Mouse (Mus musculus) liver, embryonic 12.5 days (tissue): ENCODE measurements around the gene Vezt. TPM values are rescaled to one million over a fixed set of nuclear protein-coding genes. Genes with fewer than 3 reads are reported as not detected.
A peak's percentile ranks its signal among the peaks of the same experiment; 100 is the strongest.

ENCODE experiments used
- ATAC-seq: fragments of 200-750 bp; cut with Nextera tagmentation; 2 replicates; pipeline ENCODE4 v1.8.0; 2017; ENCODE audit warnings: moderate number of reproducible peaks, mild to moderate bottlenecking, moderate library complexity
- H3K27ac ChIP-seq: fragments of 300-500 bp; sonication (generic); 2 replicates; pipeline ENCODE4 v1.5.1; 2016; ENCODE audit warnings: mild to moderate bottlenecking
- H3K27me3 ChIP-seq: fragments of 300-500 bp; sonication (generic); replicated peaks from 2 replicates; pipeline ENCODE4 v1.6.1; 2016; ENCODE audit warnings: mild to moderate bottlenecking, moderate library complexity
- H3K36me3 ChIP-seq: fragments of 300-500 bp; sonication (generic); 2 replicates; pipeline ENCODE4 v1.6.1; 2016; ENCODE audit warnings: mild to moderate bottlenecking, moderate library complexity
- H3K4me1 ChIP-seq: fragments of 300-500 bp; sonication (generic); 2 replicates; pipeline ENCODE4 v1.6.1; 2016
- H3K4me2 ChIP-seq: fragments of 300-500 bp; sonication (generic); 2 replicates; pipeline ENCODE4 v1.6.1; 2016; ENCODE audit warnings: mild to moderate bottlenecking, moderate library complexity
- H3K4me3 ChIP-seq: fragments of 300-500 bp; sonication (generic); 2 replicates; pipeline ENCODE4 v1.5.1; 2016; ENCODE audit warnings: mild to moderate bottlenecking, moderate library complexity
- H3K9ac ChIP-seq: fragments of 300-500 bp; sonication (generic); 2 replicates; pipeline ENCODE4 v1.6.1; 2016; ENCODE audit warnings: mild to moderate bottlenecking, moderate library complexity
- H3K9me3 ChIP-seq: fragments of 300-500 bp; sonication (generic); replicated peaks from 2 replicates; pipeline ENCODE4 v1.6.1; 2016; ENCODE audit warnings: mild to moderate bottlenecking, moderate library complexity
- whole genome bisulfite sequencing: fragments of 180-500 bp; shearing (Covaris S2); methylation state at CpG from one replicate; pipeline ENCODE4 v1.1.7; 2016; ENCODE audit not compliant: insufficient replicate concordance; 5-methylcytosine and 5-hydroxymethylcytosine counted together
- polyA plus RNA-seq: library from polyadenylated mRNA; unstranded; fragments of >200 nt; fragmentation: Nextera tagmentation; extraction: Ambion mirVana; gene quantifications from 2 replicates; pipeline ENCODE4 v1.2.1, GENCODE M21; 2016

Gene Vezt
- polyA plus RNA-seq: 13.3 and 16.5 TPM in 2 replicates

DNA sequence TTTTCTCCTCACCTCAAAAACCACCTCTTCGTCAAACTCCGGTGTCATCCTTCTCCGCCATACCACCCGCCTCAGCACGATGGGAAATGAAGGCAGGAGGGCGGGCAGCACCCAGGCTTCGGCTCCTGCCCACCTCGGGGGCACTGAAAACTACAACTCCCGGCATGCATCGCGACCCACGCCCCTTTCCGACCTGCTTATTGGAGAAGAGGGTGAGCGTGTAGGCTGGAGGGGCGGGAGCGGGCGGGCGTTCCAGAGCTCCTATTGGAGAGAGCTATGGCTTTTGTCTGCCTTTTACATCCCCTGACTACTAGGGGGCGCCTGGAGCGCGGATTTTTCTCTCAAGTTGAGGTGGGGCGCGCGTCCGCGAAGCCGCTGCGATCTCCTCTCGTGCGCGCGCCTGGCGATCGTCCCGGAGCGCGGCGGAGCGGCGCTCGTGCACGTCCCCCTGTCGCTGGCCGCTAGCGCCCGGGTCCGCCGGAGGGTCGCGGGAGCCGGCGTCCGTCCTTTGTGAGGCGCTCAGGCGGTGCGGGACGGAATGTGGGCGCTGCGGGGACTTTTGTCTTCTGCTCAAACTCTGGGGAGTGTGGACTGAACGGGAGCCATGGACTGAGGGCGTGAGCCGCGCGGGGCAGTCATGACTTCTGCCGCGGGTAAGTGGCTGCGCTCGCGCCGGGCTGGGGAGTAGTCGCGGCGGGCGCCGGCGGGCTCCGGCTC, at the start of gene Vezt, which contains the start of gene Fgd6:
Gene Vezt, minus strand, starts transcription at position 160 of the 717 bp plus-strand sequence.
Gene Fgd6, plus strand, starts transcription at position 344 of the 717 bp plus-strand sequence.
- WGBS: under 1% methylated on average over 76 of the region's 77 CpGs
- peak; percentile 96 for ATAC-seq
- Histone ChIP-seq H3K4me2 (peak within 1 kb of the TSS; percentile 83), H3K9ac (peak within 1 kb of the TSS; percentile 96), H3K4me3 (peak within 1 kb of the TSS; percentile 75), H3K4me1 (peaks cover 35% of the 10 kb centered on the region), H3K36me3 (peaks cover 4% of the 10 kb centered on the region), H3K27me3 (no peaks in the 10 kb centered on the region), H3K9me3 (no peaks in the 10 kb centered on the region), H3K27ac (peak within 1 kb of the TSS; percentile 88)

DNA sequence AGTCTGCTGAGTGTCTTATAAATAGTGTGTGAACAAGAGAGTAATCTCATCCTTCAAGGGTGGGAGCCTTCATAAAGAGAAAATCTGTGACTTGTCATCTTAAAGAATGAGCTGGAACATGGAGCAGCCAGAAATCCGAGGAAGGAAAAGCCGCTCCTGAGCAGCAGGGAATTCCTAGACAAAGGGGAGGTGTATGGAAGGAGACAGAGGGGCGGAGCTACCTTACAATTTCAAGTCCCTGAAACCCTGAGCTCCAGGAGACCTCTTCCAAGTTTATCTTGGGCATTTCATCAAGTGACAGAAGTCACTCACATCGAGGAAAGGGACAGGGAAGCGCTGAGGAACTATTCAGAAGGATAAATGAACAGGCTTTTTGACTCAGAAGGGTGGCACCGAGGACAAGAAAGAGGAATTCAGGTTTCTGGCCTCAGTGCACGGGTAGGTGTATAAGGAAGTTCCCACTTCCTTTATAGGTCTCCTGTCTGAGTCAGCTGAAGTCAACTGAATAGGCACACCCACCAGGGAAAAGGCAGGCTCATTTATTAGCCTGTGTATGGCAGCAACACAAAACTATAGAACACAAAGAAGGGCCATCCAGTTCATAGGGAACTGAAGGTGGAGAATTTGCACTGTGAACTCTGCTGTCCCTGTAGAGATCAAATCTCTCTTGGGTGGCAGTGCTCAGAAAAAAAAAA, 46.6 kb upstream of the Vezt start:
- H3K27ac ChIP-seq: no peak overlapping the region
- no peaks in the 10 kb centered on the region for H3K27me3 ChIP-seq
- no peak overlapping the region for H3K4me3 ChIP-seq
- ATAC-seq: no peak
- H3K36me3 ChIP-seq: 0 out of 2 replicates have a peak, but pooled peaks cover 3% of the 10 kb centered on the region
- 34% methylated on average over 7 of the region's 7 CpGs for WGBS
- no peaks in the 10 kb centered on the region for H3K9me3 ChIP-seq
- no peak overlapping the region for H3K4me2 ChIP-seq
- peaks cover 21% of the 10 kb centered on the region for H3K4me1 ChIP-seq
- H3K9ac ChIP-seq: no peak overlapping the region

DNA sequence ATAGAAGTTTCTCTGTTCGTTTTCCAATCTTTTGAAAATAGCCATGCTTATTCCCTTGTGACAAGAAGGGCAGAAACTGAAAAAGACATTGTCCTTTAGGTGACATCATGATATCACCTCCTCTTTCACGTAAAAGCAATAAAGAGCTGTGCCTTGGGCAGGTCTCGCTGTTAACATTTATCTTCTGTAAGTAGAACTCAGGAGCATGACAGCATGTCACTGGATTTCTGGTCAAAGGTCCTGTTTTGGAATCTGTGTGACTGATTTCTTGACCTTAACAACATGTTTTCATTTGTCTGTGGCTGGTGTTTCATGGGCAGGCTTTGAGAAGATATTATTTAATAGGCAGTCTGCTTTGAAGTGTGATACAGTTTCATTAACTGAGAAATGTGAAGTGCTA, 45.1 kb upstream of the Vezt start:
- Histone ChIP-seq H3K4me3 (no peak overlapping the region), H3K27me3 (no peaks in the 10 kb centered on the region), H3K27ac (no peak overlapping the region), H3K9me3 (no peaks in the 10 kb centered on the region), H3K4me1 (peaks cover 14% of the 10 kb centered on the region; the same call in 1 of the 2 replicates), H3K36me3 (peaks cover 3% of the 10 kb centered on the region; the same call in 1 of the 2 replicates), H3K4me2 (no peak overlapping the region), H3K9ac (no peak overlapping the region)
- 67% methylated on average over 3 of the region's 3 CpGs for WGBS
- no peak for ATAC-seq

- no peak overlapping the region for H3K9ac ChIP-seq
- H3K27me3 ChIP-seq: no peaks in the 10 kb centered on the region
- peaks cover 23% of the 10 kb centered on the region for H3K4me1 ChIP-seq
- H3K9me3 ChIP-seq: no peaks in the 10 kb centered on the region
- H3K4me3 ChIP-seq: no peak overlapping the region
- peaks cover 14% of the 10 kb centered on the region for H3K36me3 ChIP-seq
- no peak overlapping the region for H3K27ac ChIP-seq
- H3K4me2 ChIP-seq: no peak overlapping the region
- 83% methylated on average over 14 of the region's 14 CpGs for WGBS
- no peak for ATAC-seq
These were observed 41.6 kb upstream of the Vezt start for GRCm38 (mm10) chr10:94076966-94077825.

- Histone ChIP-seq H3K4me1 (peaks cover 50% of the 10 kb centered on the region), H3K36me3 (peaks cover 12% of the 10 kb centered on the region), H3K9me3 (no peaks in the 10 kb centered on the region), H3K27ac (peak overlapping the region; percentile 86), H3K9ac (peak overlapping the region; percentile 44), H3K4me2 (peak overlapping the region; percentile 54), H3K27me3 (no peaks in the 10 kb centered on the region), H3K4me3 (0 out of 2 replicates have a peak overlapping the region, but pooled peaks have one; percentile 6)
- peak; percentile 91 for ATAC-seq
- 52% methylated on average over 4 of the region's 4 CpGs for WGBS
These were observed 37.4 kb upstream of the Vezt start for GRCm38 (mm10) chr10:94072916-94073465.

GRCm38 (mm10) chr10:94072261-94072915, 36.8 kb upstream of the Vezt start:
- H3K9ac ChIP-seq: peak overlapping the region; percentile 44; the same call in 1 of the 2 replicates
- peak; percentile 77 for ATAC-seq
- peaks cover 12% of the 10 kb centered on the region for H3K36me3 ChIP-seq
- H3K27ac ChIP-seq: peak overlapping the region; percentile 86
- H3K27me3 ChIP-seq: no peaks in the 10 kb centered on the region
- WGBS: 42% methylated on average over 10 of the region's 10 CpGs
- H3K4me1 ChIP-seq: peaks cover 50% of the 10 kb centered on the region
- H3K4me3 ChIP-seq: 0 out of 2 replicates have a peak overlapping the region, but pooled peaks have one; percentile 6
- H3K4me2 ChIP-seq: peak overlapping the region; percentile 54
- H3K9me3 ChIP-seq: no peaks in the 10 kb centered on the region

- peak overlapping the region; percentile 86 for H3K27ac ChIP-seq
- H3K4me3 ChIP-seq: no peak overlapping the region
- H3K4me1 ChIP-seq: peaks cover 50% of the 10 kb centered on the region
- H3K9ac ChIP-seq: no peak overlapping the region
- no peaks in the 10 kb centered on the region for H3K9me3 ChIP-seq
- H3K4me2 ChIP-seq: no peak overlapping the region
- WGBS: 76% methylated on average over 7 of the region's 7 CpGs
- H3K27me3 ChIP-seq: no peaks in the 10 kb centered on the region
- ATAC-seq: no peak
- peaks cover 15% of the 10 kb centered on the region for H3K36me3 ChIP-seq
These were observed 36.0 kb upstream of the Vezt start for GRCm38 (mm10) chr10:94071641-94072040.

- no peaks in the 10 kb centered on the region for H3K27me3 ChIP-seq
- H3K27ac ChIP-seq: peak overlapping the region; percentile 12; the same call in 1 of the 2 replicates
- H3K4me1 ChIP-seq: peaks cover 51% of the 10 kb centered on the region
- WGBS: 75% methylated on average over 5 of the region's 5 CpGs
- H3K9me3 ChIP-seq: no peaks in the 10 kb centered on the region
- no peak overlapping the region for H3K9ac ChIP-seq
- 0 out of 2 replicates have a peak, but pooled peaks cover 3% of the 10 kb centered on the region for H3K36me3 ChIP-seq
- no peak overlapping the region for H3K4me3 ChIP-seq
- H3K4me2 ChIP-seq: no peak overlapping the region
- peak; percentile 14; the same call in 1 of the 2 replicates for ATAC-seq
These were observed 33.1 kb upstream of the Vezt start for GRCm38 (mm10) chr10:94068701-94069100.

DNA sequence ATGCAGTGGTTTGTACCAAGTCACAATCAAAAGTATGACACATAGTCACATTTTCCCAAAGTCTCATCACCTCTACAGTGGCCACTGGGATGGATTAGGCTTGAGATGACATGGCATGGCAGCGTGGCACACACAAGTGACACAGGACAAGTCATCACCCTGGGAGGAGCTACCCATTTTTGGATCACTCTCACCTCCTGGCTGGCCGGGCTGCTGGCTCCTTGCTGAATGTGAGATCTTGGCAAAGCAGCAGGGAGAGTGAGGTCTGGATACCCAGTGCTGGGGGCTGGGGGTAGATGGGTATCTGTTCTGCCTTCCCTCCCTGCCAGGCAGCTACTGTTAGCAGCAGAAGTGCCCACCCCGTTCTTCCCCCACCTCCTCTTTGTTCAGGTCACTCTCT, 31.3 kb upstream of the Vezt start:
- Histone ChIP-seq H3K4me2 (no peak overlapping the region), H3K4me3 (no peak overlapping the region), H3K36me3 (0 out of 2 replicates have a peak, but pooled peaks cover 3% of the 10 kb centered on the region), H3K27me3 (no peaks in the 10 kb centered on the region), H3K27ac (no peak overlapping the region), H3K9me3 (no peaks in the 10 kb centered on the region), H3K4me1 (peaks cover 33% of the 10 kb centered on the region), H3K9ac (no peak overlapping the region)
- 63% methylated on average over 3 of the region's 3 CpGs for WGBS
- ATAC-seq: no peak

GRCm38 (mm10) chr10:94062357-94062756, 26.7 kb upstream of the Vezt start:
- H3K4me1 ChIP-seq: peaks cover 30% of the 10 kb centered on the region
- H3K36me3 ChIP-seq: 0 out of 2 replicates have a peak, but pooled peaks cover 3% of the 10 kb centered on the region
- ATAC-seq: no peak
- H3K9ac ChIP-seq: no peak overlapping the region
- H3K4me2 ChIP-seq: no peak overlapping the region
- 77% methylated on average over 5 of the region's 5 CpGs for WGBS
- no peak overlapping the region for H3K4me3 ChIP-seq
- H3K27ac ChIP-seq: no peak overlapping the region
- H3K9me3 ChIP-seq: no peaks in the 10 kb centered on the region
- H3K27me3 ChIP-seq: no peaks in the 10 kb centered on the region

DNA sequence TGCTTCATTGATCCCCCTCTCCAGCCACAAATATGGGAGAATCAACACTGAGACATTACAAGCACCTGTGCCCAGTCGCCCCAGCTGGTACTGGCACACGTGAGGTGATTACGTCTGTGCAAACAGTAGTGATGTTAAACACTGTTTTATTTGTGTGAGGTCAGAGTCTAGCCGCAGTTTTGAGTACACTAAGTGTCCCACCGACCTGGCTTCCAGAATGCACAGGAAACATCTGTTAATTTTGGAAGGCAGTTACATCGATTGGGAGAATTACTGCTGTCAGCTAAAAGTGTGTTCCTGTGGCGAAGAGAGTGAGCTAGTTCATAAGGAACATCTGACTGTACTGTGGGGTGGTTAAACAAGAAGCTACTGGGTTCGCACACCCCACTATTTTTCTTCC, 24.6 kb upstream of the Vezt start:
- H3K27me3 ChIP-seq: no peaks in the 10 kb centered on the region
- WGBS: 69% methylated on average over 8 of the region's 8 CpGs
- H3K27ac ChIP-seq: no peak overlapping the region
- H3K36me3 ChIP-seq: no peaks in the 10 kb centered on the region
- no peak overlapping the region for H3K4me3 ChIP-seq
- no peak overlapping the region for H3K9ac ChIP-seq
- peak; percentile 30; the same call in 1 of the 2 replicates for ATAC-seq
- no peak overlapping the region for H3K4me2 ChIP-seq
- H3K4me1 ChIP-seq: peaks cover 30% of the 10 kb centered on the region
- no peaks in the 10 kb centered on the region for H3K9me3 ChIP-seq
